Mouse (Mus musculus) testis, adult 2 months (tissue): ENCODE measurements around the gene Gripap1.

Experiments
- CTCF ChIP-seq: fragments of 200-500 bp; IDR thresholded peaks from 2 replicates; pipeline ENCODE4 v1.5.1; 2012; ENCODE audit warnings: low read depth, mild to moderate bottlenecking, inconsistent platforms, low read length, moderate library complexity; ENCODE audit not compliant: control insufficient read depth, insufficient read depth, insufficient replicate concordance
- POLR2A ChIP-seq: fragments of 200-500 bp; IDR thresholded peaks from 2 replicates; pipeline ENCODE4 v1.6.1; 2012; ENCODE audit warnings: low read depth, mild to moderate bottlenecking, inconsistent platforms, low read length, moderate library complexity; ENCODE audit not compliant: control insufficient read depth

GRCm38 (mm10) chrX:7762921-7763197 lies 26.7 kb upstream of the Gripap1 start:
- no peak for TF ChIP-seq POLR2A
- no peak for TF ChIP-seq CTCF
